Mouse (Mus musculus) C2C12 (cell line): ENCODE results near the gene Lamb3.

Source experiments
- CTCF ChIP-seq: IDR thresholded peaks from one replicate; pipeline ENCODE4 v1.5.1; 2011; ENCODE audit not compliant: control insufficient read depth, insufficient read depth, insufficient read length
- MAX ChIP-seq: IDR thresholded peaks from one replicate; pipeline ENCODE4 v1.6.1; 2011; ENCODE audit warnings: mild to moderate bottlenecking, control low read depth
- MYOD1 ChIP-seq: IDR thresholded peaks from one replicate; pipeline ENCODE4 v1.6.1; 2011; ENCODE audit warnings: low read depth; ENCODE audit not compliant: control insufficient read depth, insufficient read length
- MYOG ChIP-seq: IDR thresholded peaks from one replicate; pipeline ENCODE4 v1.6.1; 2011; ENCODE audit not compliant: control insufficient read depth, insufficient read length; ENCODE audit errors: extremely low read depth

DNA sequence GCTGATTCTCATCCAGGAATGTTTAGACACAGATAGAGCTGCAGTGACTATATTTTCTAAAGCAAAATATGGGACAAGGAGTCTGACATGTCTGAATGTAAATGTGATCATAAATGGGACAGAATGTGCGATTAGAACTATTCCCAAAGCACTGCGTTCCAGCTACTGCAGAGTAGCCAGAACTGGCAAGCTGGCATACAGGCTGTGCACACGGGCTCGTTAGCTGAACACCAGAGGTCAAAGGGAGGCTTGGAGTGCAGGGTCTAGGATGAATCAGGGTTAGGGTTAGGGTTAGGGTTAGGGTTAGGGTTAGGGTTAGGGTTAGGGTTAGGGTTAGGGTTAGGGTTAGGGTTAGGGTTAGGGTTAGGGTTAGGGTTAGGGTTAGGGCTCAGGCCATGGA, 20.0 kb downstream of the Lamb3 start:
- TF ChIP-seq CTCF (no peak), MAX (no peak), MYOG (no peak), MYOD1 (no peak)
